Mouse (Mus musculus): ENCODE measurements at regions not wholly inside any gene's neighbourhood (a gene's known extent, or its start where the extent isn't known, plus 50 kb on each side); places are given as distances from the start of the nearest gene placed in this dataset.

DNA sequence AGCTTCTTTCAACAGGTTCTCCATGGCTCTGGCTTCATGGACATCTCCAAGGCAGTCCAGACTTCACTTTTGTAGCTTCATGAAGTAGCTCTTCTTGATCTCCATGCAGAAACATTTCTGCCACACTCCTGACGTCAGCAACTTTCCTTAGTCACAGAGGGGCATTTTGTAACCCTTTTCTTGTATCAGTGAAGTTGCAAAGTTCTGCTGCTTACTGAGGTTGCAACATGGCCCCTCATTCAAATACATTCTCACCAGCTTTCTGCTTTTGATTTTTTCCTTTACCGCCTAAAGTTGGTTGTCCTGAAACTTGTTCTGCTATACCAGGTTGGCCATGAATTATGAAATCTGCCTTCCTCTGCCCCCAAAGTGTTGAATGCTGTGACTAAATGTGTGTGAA, 389.4 kb upstream of the Mef2c start:
- DNase-seq = no peak

DNA sequence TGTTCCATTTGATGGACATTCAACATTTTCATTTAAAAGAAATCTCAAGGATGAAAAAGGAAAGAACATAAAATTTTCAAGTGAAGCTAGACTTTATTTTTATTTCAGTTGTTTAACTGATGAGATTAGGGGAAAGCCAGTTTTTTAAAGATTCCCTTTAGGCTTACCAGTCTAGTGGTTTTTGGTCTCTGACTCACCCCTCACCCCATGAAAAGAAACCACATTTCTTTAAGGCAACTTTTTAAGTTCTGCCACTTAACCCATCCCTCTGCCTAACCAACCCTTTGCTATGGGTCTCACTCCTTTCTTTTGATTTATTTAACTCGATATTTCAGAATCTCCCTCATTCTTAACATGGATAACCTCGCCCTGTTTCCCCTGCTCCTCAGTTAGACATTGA, 388.1 kb upstream of the Mef2c start:
- DNase-seq = no peak

DNA sequence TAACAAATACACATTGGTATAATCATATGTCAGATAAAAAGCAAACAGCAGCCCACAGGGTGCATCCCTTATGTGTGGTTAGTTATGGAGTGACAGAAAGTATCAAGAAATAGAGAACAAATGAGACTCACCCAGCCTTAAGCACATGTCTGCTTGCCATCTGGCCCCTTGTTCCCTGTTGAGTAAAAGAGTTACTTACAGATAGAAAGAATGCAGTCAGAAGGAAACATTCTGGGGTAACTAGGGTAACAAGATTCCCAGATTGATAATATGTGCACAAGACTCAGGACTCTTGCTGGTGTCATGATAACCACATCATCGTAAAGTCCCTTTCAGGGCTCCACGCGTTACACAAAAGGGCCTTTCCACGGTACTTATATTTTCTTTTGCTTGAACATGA, 383.5 kb upstream of the Mef2c start:
- DNase-seq = no peak

DNA sequence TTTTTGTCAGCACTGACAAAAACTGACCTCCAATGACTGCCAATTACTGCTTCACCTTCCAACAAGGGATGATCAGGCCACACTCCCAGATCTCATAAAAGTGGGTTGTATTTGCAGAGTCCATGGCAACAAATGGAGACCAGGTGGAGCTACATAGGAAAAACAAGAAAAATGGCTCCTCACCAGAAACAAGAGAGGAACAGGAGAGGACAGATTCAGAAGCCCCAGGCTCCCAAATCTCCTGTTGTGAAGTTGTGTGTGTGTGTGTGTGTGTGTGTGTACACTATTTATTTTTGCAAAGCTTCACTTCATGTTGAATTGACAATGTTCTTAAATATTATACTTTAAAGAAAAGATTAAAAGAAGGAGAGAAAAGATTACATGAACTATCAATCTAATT, 380.2 kb upstream of the Mef2c start:
- DNase-seq = no peak

DNA sequence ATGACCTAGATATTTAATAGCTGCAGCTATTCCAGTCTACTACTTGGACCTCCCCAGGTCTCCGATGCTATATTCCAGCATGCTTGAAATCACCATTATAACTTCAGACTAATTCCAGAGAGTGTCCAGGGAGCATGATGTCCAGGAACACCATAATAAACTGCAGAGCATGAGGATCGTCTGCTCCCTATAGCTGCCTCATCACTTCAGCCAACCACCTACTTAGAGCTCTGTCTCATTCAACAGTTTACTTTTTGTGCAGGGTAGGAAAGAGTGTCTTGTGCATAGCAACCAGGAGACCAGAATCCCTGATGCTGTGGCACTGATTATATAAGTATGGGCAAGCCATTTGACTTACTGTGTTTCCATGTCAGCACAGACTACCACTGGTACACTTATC, 379.2 kb upstream of the Mef2c start:
- no peak for DNase-seq

DNA sequence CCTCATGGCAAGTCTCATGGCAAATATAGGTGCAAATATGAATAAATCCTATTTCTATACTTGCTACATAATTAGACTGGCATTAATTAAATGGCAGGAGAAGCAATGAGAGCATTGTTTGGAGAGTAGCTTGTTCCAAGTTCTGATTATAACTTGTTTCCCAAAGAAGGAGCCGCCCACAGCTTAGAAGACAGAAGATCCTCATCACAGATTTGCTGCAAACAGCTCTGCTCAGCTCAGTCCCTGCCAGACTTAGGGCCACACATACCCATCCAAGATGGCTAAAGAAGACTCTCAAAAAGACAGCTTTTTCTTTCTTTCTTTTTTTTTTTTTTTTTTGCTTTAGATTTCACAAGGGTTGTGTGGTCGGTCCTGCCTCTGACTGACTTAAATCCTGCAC, 377.4 kb upstream of the Mef2c start:
- no peak for DNase-seq

DNA sequence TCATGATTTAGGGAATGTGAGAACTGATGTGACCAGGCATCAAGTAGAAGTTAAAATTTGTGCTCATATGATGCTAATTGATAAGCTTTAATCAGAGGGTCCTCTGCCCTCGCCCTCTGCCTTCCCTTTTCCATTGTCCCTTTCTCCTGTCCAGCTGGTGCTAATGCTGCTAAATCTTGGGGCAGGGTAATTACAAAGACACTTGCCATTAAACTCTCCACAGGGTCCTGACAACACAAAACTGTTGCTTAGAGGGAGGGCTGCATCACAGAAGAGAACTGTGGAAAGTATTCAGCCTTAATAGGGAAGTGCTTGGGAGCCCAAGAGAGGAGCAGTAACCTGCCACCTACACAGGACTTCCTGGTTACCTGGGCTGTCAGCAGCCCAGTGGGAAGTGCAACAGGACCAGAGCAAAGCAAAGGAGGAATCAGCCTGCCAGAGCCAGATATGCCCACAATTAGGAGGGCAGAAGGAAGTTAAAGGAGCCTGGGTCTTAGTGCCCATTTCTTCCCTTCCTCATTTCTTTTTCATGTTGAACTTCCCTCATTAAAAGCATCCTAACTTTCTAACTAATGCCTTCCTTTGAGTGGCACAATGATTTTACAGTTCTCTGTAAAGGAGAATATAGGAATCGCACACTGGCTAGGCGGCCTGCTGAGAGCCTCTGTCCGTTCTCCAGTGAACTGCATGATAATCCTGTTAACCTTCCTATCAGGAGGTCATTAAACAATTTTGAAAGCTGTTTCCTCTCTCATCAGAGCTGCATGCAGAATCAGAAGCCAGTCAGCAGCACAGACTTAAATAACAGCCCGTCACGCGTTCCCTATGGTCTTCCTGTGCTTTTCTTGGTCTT, 372.5 kb upstream of the Mef2c start:
- DNase-seq = no peak

DNA sequence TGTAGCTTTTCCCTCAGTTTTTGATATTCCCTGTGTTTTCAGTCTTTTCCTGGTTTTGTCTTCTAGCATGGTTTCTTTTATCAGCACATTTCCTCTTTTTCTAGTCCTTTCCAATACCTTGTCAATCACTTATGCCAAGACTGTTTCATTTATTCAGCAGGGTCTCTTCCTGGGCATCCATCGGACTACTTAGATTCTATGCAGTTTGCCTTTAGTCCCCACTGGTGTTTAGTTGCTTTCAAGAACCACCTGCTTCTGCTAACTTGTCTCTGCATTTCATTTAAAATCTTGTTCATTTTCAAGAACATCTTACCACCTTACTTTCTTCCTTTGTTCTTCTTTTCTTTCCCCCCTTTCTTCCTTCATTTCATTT, 371.9 kb upstream of the Mef2c start:
- no peak for DNase-seq

DNA sequence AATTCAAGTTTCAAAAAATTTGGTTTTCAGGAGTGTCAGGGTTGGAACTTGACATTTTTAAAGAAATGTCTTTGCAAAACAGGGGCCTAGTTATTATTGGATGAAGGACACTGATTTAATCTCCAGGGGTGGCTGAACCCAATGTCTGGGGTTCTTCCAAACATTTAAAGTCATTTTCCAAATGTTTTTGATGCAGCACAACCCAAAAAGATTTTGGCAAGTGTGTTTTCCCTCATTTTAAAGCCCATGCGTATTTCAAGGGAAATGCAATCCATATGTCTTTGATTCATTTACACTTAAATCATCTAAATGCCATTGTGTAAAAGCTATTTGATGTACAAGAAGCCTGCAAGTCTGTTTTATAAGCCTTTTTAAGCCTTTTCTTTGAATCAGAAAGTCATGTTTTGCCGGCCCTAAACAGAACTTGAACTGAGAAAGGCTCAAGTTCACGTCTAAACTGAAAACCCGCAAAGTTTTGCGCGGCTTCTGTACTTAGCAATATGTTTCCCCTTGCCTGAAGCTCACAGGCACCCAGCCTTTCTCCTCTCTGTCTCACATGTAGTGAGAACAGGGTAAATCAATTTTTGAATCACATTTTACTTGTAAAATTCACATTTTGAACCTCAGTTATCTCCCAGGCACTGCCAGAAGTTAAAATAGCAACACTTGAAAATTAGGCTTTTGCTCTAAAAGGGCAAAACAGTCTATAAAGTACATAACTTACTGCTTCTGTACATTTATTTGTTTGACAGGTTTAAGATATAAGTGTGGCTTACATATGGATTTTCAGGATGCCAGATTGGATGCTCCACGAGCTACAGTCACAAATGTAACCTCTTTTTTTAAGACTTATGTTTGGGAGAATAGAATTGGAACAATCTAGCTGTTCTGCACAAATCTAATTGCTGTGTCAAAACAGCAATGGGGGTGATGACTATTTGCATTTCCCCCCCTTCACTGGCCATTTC, 370.9 kb upstream of the Mef2c start:
- no peak for DNase-seq

DNA sequence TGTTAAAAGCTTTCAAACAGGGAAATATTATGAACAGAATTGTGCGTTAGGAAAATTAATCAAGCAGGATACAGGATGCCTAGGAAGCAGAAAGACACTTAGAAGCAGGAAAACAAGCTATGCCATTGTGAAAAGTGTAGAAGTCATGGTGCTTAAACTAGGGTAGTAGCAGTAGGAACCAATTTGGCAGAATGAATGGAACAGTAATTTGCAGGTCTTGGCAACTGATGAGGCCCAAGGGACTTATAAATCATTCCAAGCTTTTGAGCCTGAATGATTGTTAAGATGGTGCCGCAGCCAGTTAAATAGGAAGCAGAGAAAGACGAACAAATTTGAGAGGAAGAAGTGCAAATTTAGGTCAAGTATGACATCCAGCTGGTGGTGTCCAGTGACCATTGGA, 360.5 kb upstream of the Mef2c start:
- DNase-seq = no peak

DNA sequence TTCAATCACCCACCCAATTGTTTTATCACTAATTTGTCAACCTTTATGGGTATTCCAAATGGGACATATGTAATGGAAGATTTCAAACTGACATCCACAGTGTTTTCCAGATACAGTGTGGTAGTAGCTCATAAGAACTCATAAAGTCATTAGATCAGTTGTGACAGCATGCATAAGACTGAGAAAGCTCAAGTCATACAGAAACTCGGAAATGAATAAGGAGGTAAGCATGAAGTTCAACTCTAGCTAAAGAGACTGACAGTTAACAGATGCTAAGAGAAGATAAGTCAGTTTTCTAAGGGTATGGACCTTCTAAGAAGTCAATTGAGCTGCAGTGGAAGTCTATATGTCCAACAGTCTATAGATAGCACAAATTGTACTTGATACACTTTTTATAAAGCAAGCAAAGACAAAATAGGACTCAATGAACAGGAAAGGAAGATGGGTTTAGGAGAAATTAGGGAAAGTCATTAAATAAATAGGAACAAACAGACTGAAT, 349.2 kb upstream of the Mef2c start:
- no peak for DNase-seq

DNA sequence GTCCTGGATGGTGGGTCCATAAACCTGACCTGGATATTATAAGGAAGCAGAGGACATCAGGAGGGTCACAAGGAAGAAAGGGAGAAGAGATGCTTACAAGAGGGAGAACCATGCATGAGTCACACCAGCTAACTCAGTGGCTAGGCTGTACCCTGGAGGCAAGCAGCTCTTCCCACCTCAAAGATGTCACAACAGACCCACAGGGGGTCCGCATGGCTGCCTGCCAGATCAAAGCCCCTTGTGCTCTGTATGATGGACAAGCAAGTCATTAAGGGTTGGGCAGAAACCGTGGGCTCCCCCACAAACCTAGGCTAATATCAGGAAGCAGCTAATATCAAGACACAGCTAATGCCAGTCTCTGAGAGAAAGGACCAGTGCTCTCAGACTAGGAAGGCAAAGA, 343.9 kb upstream of the Mef2c start:
- DNase-seq = no peak

DNA sequence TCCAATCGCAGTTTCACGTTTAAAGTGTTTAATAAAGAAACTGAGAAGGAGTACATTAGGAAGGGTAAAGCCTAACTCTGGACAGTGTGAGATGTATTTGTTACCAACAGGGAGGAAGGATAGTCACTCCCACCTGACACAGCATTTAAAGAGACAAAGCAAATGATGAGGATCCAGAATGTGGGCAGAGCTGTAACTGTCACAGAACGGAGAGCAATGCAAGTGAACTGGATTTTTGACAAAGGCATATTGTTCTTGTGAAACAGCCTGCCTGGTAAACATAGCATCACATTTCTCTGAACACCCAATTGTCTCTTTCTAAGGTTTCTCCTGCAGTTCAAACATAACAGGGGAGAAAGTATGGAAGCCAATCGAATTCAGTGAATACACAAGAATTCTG, 341.1 kb upstream of the Mef2c start:
- DNase-seq = no peak

DNA sequence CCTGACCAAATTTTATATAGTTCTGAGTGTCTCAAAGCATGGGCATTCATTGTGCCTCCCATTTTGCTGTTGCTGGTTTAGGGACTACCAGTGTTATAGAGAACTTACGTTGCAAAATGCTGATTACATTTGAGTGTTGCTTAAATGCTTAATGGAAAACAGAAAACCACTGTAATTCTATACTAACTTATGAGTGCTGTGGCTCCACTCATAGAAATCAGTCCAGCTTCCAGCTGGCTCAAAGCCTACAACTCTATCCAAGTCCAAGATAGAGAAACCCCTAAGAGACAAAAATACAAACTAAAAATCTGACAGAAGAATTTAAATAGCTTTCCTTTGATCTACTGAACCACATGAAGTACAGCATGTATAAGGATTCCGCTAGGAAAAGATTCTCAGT, 328.7 kb upstream of the Mef2c start:
- no peak for DNase-seq

DNA sequence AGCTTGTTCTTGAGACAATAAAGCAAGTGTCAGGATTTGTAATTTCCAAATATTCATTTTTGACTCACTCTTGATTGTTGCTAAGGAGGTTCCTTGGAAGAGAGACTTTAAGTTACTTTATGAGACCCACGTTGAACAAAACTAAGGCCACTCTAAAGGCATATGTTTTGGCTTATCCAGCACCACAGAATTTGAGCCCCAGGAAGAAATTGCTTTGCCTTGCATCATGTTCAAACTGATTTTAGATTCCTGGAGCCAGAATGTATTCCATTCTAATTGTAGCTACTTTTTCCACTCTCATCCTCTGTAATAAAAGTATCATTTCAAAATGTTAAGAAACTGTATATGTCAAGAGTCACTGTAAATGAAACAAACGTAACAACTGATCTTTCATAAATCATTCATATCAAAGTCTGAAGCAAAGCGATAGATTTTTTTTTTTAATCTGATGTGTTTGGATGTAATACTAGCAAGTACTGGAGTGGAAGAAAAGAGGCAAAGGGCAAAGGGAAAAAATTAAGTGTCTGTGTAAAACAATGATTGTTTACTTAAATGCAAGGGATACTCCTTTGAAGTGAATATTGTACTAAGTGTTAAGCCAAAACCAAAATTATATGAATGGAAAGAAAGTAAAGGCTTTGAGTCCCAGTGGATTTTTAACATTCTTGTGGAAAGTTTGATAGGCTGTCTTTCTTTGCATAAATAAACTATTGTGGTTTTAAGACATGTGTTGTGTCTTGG, 301.7 kb upstream of the Mef2c start:
- no peak for DNase-seq

DNA sequence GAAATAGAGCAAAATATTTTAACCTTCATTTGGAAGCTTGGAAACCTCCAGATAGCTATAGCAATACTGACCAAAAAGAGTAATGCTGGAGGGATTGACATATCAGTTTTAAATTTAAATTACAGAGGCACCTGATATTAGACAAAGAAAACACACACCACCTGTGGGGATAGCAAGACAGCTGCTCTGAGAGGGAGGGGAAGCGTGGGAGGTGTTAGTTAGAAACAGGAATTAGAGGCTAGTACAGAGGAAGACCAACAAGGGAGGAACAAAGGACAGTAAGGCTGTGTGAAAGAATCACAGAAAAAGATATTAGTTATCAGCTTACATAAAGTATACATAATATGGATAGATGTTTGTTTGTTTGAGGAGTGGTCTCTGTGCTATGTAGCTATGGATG, 297.2 kb upstream of the Mef2c start:
- no peak for DNase-seq

DNA sequence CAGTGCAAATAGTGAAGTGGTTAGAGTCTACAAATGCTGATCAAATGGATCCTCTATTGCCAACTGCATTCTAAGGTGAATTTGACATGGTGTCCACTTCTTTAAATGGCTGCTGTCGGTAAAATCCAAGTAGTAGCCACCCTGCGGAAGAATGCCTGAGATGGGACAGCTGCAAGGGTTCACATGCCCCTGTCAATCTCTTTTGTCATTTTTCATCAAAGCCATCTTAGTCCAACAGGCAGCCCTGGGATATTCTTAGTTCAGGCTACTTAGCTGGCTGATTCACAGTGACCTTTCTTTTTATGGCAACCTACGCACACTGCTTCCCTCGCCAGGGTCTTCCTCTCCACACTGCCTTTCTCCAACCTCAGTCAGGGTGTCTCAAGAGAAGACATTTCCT, 296.3 kb upstream of the Mef2c start:
- no peak for DNase-seq

DNA sequence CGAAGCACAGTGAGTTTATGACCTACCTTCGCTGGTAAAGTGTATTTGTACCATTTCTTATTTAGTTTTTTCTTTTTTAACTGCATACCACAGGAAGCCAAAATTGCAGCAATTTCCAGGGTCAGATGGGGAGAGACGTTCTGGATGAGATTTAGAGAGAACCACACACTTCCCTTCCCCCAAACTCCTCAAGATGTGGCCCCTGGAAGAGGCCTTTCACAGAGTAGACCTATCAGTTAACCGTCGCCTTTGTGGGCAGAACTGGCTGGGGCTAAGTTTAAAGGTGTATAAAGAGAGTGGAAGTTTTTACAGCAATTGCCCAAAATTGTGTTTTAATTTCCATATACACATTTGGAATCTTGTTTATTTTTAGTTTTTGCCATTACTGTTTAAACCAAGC, 295.7 kb upstream of the Mef2c start:
- no peak for DNase-seq

DNA sequence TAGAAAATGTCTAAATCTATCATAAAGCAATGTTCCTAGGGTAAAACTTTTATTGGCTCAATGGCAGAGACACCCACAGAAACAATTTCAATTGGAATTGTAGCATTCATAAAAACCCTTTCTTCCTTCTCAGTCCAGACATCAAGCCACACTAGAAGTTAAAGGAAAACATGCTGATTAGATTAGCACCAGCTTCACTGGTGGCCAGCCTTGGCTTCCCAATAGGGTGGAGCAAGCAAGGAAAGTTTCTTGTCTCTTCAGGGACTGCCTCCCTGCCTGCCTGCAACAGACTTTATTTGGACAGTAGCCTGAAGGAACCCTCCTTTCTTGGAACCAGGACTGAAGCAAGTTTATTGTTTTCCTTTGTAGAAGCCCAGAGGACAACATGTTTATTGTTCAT, 289.0 kb upstream of the Mef2c start:
- DNase-seq = no peak

DNA sequence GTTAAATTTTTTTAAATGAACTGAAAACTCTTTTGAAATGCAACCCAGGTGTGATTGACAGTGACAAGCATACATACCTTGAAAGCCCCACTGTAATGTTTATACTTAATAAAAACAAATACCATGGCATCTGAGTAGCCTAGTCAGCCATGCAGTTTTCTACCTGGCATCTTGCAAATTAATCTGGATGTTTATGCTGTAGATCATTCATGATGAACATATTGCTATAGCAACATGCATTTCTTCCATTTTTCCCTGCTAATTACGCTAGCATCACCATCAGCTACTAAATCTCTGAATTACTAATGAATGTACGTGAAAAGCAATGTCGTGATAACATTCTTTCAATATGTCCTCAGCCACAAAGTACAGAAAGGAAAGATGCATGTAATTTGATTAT, 287.4 kb upstream of the Mef2c start:
- no peak for DNase-seq

DNA sequence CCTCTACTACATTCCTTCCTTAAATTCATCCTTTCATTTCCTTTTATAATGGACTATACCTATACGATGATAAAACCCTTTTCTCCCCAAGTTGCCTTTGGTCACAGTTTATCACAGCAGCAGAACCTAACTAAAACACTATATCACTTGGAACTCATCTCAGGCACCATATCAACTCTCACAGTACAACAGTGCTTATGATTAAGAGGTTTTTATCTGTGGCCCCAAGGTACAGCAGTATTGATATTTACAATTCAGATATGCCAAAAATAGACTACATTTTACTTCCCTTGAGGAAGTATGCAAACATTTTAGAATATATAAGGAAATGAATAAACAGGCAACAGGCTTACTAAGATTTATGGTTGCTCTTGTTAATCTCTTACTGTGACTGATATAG, 251.4 kb upstream of the Mef2c start:
- no peak for DNase-seq

DNA sequence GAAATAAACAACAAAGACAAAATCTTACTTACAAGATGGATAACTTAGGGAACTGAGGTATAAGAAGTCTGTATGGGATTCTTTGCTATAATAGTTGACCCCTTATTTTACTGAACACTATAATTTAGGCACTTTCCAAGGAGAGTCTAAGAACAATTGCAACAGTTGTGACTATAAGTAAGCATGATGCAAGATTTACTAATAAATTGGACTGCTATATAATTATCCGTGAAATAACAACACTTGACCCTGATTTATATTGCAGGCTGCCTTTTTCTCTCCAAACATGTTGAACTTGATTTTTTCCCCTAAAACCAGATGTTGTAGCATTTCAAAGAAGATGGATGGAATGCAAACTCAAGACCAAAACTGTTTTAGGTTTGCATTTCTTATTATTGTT, 237.2 kb upstream of the Mef2c start:
- no peak for DNase-seq

DNA sequence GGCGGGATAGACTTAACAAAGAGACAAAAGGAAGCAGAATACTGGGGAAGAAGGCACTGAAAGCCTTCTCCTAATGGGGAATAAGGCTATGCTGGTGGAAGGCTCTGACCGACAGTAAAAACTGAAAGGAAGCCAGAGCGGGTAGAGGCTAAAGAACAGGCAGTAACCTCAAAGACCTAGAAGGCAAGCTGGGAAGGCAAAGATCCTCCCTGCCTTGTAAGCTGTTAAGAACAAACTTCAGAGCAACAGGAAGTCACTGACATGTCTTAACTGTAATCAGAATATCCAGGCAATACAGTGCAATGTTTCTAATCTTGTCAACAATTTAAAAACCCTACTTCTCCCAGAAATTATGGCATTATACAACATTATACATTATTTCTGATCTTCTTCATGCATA, 235.2 kb upstream of the Mef2c start:
- no peak for DNase-seq
